Mouse (Mus musculus) embryonic fibroblast, embryonic 13.5 days (primary cell): ENCODE results near the gene Zfp239. TPM values are rescaled to one million over a fixed set of nuclear protein-coding genes. Genes with fewer than 3 reads are reported as not detected.
A peak's percentile ranks its signal among the peaks of the same experiment; 100 is the strongest.
"Not testable (repeated sequence)": the region's sequence is repeated elsewhere in the genome, so short reads cannot be mapped to it uniquely, and the experiment has no call there.

Source experiments
- H3K27ac ChIP-seq: 2 replicates; pipeline ENCODE4 v1.5.1; 2012; ENCODE audit warnings: low read length, control low read depth, inconsistent platforms; ENCODE audit not compliant: insufficient read depth
- H3K4me1 ChIP-seq: 2 replicates; pipeline ENCODE4 v1.6.1; 2011; ENCODE audit warnings: low read length; ENCODE audit not compliant: control insufficient read depth, insufficient read depth
- H3K4me3 ChIP-seq: 2 replicates; pipeline ENCODE4 v1.5.1; 2011; ENCODE audit warnings: mild to moderate bottlenecking, control low read depth, low read length; ENCODE audit not compliant: insufficient read depth
- CTCF ChIP-seq: IDR thresholded peaks from 2 replicates; pipeline ENCODE4 v1.5.1; 2011; ENCODE audit warnings: mild to moderate bottlenecking, control low read depth, low read length, moderate library complexity, borderline replicate concordance; ENCODE audit not compliant: insufficient read depth
- POLR2A ChIP-seq: IDR thresholded peaks from 2 replicates; pipeline ENCODE4 v1.6.1; 2011; ENCODE audit warnings: low read depth, mild to moderate bottlenecking, control low read depth, low read length, moderate library complexity
- polyA plus RNA-seq: library from polyadenylated mRNA; stranded (reverse); fragments of >200 nt; gene quantifications from 2 replicates; pipeline ENCODE4 v1.2.4, GENCODE M21; 2011; ENCODE audit warnings: low read depth; ENCODE audit not compliant: missing spikeins, insufficient read length

The Zfp239 gene
- 4.9 and 5.5 TPM in 2 replicates for polyA plus RNA-seq

DNA sequence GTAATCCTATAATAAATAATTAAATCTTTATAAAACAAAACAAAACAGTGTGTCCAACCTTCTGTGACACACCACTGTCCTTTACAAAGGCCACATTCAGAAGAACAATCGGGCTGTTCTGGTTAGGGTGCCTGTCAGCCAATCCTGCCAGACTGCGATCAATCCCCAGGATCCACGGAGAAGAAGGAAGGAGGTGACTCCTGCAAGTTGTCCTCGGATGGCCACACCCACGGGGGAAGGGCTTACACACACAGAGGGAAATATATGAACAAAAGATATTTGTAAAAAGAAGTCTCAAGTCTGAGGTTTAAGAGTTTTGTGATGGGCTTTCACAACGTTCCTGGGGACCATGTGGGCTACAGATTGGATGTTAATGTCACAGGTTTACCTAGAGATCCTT, at the start of gene Zfp239:
TSS of gene Zfp239 (plus strand) at position 253 of the 400 bp plus-strand sequence.
- TF ChIP-seq CTCF: no peak
- TF ChIP-seq POLR2A: no peak
- Histone ChIP-seq H3K4me3 (peak within 1 kb of the TSS; percentile 90), H3K27ac (no peak within 1 kb of the TSS)

DNA sequence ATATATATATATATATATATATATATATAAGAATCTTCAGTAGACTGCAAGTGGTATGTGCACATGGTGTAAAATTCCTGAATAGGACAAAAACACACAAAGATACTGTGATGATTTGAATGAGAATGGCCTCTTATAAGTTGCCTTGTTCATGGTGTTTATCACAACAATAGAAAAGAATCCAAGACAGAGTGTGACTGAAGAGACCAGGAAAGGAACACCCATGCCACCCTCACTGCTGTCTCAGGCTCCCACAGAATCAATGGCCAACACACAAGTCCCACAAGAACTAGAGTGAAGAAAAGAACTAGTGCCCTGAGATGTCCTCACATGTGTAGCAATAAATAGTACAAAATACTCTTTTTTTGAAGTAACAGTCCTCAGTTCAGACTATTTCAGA, 47.2 kb upstream of the Zfp239 start:
- TF ChIP-seq CTCF (no peak), POLR2A (no peak)

More for the DNA sequence above, at the start of gene Zfp239:
- H3K4me1 ChIP-seq: no peaks in the 10 kb centered on the region

DNA sequence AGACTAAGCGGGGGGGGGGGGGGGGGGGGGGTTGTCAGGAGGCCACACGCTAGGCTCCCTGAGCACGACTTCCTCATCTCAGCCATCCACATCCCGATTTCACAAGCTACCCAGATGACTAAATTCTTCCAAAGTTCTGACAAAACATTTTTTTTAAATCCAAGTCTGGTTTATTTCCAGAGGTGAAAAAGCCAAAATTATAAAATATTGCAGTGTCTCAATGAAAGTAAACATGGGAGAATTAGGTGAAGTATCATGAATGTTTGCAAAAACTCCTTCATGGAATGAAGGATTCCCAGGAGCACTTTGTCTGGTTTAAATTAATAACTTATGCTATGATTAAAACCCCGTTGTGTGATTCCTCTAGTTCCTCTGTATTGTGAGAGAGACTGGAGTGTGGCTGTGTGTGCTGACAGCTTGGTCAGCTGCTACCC, 44.8 kb upstream of the Zfp239 start:
- peak overlapping the region; percentile 30; the same call in 1 of the 2 replicates for H3K27ac ChIP-seq
- H3K4me3 ChIP-seq: no peak overlapping the region
- TF ChIP-seq CTCF: no peak
- TF ChIP-seq POLR2A: no peak
- no peaks in the 10 kb centered on the region for H3K4me1 ChIP-seq

More for the DNA sequence above, 47.2 kb upstream of the Zfp239 start:
- no peaks in the 10 kb centered on the region for H3K4me1 ChIP-seq
- no peak overlapping the region for H3K27ac ChIP-seq
- H3K4me3 ChIP-seq: no peak overlapping the region

DNA sequence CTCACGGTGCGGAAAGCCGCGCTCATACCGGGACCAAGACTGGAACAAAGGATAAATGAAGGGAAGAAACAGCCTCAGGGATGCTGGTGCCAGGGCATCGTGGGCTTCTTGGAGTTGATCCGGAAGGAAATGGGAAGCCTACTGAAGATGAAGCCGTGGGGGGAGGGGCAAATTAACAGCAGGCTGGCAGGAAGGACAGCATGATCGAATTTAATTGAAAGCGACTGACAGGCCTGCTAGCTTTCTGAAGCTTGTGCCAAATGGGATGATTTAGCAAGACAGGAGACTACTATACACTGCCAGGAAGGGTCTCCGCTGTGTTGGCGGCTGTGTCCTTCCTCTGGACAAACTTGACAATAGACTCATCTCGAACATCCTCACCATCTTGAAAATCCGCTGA, 41.6 kb upstream of the Zfp239 start:
- TF ChIP-seq POLR2A: no peak
- Histone ChIP-seq H3K4me1 (no peaks in the 10 kb centered on the region), H3K27ac (no peak overlapping the region), H3K4me3 (no peak overlapping the region)

DNA sequence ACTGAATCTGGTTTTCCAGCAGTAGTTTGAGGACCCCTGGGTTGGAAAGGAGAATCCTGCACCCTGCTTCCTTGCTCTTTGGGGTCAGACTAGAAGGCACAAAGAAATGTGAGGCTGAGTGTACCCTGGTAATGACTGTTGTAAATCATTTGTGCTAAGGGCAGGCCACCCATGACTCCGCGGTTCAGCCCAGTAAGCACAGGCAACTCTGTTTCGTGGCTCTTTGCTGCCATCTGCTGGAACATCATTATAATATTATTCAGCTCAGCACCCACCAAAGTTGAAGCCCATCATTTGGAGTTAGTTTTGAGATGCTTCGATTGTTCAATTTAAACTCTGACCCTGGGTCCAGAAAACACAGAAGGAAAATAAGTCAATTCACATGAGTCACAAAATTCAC, 36.5 kb upstream of the Zfp239 start:
- H3K4me1 ChIP-seq: no peaks in the 10 kb centered on the region; the same call in 1 of the 2 replicates
- H3K27ac ChIP-seq: no peak overlapping the region
- H3K4me3 ChIP-seq: no peak overlapping the region
- TF ChIP-seq CTCF: peak; percentile 56; the same call in 1 of the 2 replicates
- TF ChIP-seq POLR2A: no peak

DNA sequence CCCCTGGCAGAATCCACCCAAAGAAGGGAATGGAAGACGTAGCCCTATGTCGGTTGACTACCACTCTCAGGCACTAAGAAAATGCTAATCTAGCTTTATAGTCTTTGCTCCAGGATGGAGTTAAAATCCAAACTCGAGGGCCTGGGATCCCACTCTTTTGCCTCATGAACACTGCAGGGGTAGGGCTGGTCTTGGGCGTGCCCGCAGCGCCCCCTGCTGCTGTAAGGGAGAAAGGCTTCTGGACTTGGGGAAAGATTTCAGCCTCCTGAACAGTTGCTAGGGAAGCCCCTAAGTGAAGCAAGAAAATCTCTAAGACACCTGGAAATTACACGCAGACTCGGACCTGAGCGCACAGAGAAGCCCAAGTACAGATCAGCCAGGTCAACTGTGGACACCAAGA, 33.6 kb upstream of the Zfp239 start:
- no peak overlapping the region for H3K4me3 ChIP-seq
- no peak overlapping the region for H3K27ac ChIP-seq
- TF ChIP-seq CTCF: peak; percentile 82
- no peak for TF ChIP-seq POLR2A

DNA sequence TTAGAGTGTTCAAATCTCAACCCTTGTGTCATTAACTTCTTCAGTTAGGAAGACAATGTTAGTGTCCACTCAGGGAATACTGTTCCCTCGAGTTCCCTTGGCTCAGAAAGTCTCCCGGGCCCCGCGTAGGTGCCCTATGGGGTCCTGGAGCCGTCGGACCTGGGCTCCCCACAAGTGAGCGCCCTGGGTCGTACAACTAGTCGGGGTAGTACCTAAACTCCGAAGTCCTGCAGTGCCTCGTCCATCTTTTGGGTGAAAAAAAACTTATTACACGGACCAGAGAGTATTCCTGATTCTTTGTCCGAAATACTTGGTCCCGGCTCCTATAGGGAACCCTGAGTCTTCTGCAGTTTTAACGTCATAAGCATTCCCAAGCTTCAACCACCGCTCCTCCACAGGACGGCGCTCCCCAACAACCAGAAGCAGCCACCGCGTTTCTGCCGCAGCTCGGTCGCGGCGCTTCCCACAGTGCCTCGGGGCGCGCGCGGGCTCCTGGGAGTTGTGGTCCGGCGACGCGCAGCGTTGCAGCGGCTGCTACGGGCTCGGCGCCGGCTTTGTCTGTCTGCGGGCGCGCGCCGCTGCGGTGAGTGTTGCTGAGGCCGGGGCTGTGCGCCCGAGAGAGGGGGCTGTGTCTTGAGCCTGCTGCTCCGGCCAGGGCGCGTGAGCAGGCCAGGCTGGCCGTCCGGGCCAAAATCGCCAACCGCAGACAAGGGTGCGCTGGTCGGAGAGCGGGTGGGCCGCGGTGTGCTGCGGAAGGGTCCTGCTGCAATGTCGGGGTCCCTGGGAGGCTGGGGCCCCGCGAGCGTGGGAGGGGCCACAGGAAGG, 21.0 kb upstream of the Zfp239 start, which contains the start of gene Zfp637:
TSS of gene Zfp637 (plus strand) at position 495 of the 825 bp plus-strand sequence.
- peak within 1 kb of the TSS; percentile 92 for H3K27ac ChIP-seq
- TF ChIP-seq CTCF (peak; percentile 43; the same call in 1 of the 2 replicates), POLR2A (peak; percentile 55)
- peaks cover 2% of the 10 kb centered on the region; the same call in 1 of the 2 replicates for H3K4me1 ChIP-seq
- peak within 1 kb of the TSS; percentile 73 for H3K4me3 ChIP-seq

More for the DNA sequence above, 33.6 kb upstream of the Zfp239 start:
- H3K4me1 ChIP-seq: no peaks in the 10 kb centered on the region; the same call in 1 of the 2 replicates

DNA sequence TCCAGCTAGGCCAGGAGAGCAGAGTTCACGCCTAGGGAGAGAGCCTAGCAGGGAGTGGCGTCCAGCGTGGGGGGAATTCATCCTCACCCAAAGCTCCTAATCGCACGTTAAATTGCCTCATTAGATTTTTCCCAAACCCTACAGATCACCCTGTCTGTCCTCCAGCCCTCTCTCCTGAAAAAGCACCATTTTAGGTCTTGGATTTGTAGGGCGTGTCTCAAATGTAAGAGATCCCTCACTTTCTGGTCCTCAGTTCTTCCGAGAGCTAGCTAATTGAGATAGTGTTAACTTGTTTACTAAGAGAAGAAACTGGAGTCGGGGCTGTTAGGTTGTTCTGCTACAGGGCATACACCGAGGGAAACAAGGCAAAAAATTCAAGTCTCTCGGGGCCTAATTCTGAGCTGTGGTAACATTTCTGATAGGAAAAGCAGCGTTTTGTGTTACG, 20.4 kb upstream of the Zfp239 start:
- peaks cover 2% of the 10 kb centered on the region; the same call in 1 of the 2 replicates for H3K4me1 ChIP-seq
- H3K27ac ChIP-seq: peak overlapping the region; percentile 92
- H3K4me3 ChIP-seq: peak overlapping the region; percentile 73
- TF ChIP-seq POLR2A (no peak), CTCF (no peak)

DNA sequence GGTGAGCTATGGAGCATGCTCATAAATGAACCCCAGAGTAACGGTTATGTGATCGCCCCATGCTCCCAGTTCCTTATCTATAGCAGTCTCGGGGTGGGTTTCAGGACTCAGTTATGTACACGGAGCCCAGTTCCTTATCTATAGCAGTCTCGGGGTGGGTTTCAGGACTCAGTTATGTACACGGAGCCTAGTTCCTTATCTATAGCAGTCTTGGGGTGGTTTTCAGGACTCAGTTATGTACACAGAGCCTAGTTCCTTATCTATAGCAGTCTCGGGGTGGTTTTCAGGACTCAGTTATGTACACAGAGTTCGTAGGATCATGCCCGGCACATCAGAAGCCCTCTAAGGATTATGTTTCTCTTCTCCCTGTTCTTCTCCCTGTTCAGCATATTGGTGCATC, 17.3 kb upstream of the Zfp239 start:
- no peak for TF ChIP-seq POLR2A
- no peak for TF ChIP-seq CTCF
- H3K27ac ChIP-seq: no peak overlapping the region
- no peak overlapping the region for H3K4me3 ChIP-seq
- H3K4me1 ChIP-seq: peaks cover 2% of the 10 kb centered on the region; the same call in 1 of the 2 replicates

DNA sequence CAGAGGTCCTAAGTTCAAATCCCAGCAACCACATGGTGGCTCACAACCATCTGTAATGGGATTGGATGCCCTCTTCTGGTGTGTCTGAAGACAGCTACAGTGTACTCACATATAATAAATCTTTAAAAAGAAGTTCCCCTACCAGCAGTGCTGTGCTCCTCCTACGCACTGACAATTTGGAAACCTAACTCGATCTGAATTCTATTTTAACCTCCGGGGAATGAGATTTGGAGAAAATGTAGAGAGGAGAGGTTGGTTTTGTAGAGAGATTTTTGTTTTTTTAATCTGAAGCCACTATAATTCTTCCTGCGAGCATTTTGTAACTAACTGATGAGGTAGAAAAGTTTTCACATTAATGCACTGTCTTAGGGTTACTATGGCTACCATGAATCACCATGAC, 15.2 kb upstream of the Zfp239 start:
- not testable (repeated sequence) for H3K4me1 ChIP-seq, H3K27ac ChIP-seq, H3K4me3 ChIP-seq

DNA sequence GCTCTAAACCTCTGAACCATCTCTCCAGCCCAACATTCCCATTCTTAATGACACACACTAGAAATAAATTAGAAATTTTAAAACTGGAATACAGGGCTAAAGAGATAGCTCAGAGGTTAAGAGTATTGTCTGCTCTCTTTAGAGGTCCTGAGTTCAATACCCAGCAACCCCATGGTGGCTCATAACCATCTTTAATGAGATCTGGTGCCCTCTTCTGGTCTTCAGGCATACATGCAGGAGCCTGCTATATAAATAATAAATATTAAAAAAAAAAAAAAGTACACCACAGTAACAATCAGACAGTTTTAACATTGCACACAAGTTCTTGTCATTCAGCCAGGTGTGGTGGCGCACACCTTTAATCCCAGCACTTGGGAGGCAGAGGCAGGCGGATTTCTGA, 14.1 kb upstream of the Zfp239 start:
- Histone ChIP-seq H3K27ac (no peak overlapping the region), H3K4me3 (no peak overlapping the region), H3K4me1 (no peaks in the 10 kb centered on the region)
- TF ChIP-seq CTCF: no peak
- TF ChIP-seq POLR2A: no peak
